Mouse (Mus musculus) kidney, adult 10 weeks (tissue): ENCODE data around the gene Gad2. TPM values are rescaled to one million over a fixed set of nuclear protein-coding genes. Genes with fewer than 3 reads are reported as not detected.

ENCODE experiments used
- polyA plus RNA-seq: library from polyadenylated mRNA; stranded (reverse); fragments of 350-450 nt; fragmentation: Illumina TruSeq; extraction: RNeasy Lipid Tissue Mini Kit (QIAGEN cat#74804); gene quantifications from one replicate; pipeline ENCODE4 v1.2.3, GENCODE M21; 2014; ENCODE audit warnings: low read depth, low replicate concordance

Gad2 gene
- not detected for polyA plus RNA-seq

GRCm38 (mm10) chr2:22621828-22622731, at the start of gene Gad2:
Gene Gad2, plus strand, starts transcription at chr2:22622205.

Other genes with a start within 250 kb of the Gad2 start
- gene Apbb1ip, start 151.9 kb downstream of the Gad2 start, polyA plus RNA-seq, result 2.0 TPM